Mouse (Mus musculus) gastrocnemius, postnatal 4 days (tissue): ENCODE results near the gene Retsat. TPM values are rescaled to one million over a fixed set of nuclear protein-coding genes. Genes with fewer than 3 reads are reported as not detected.

Experiments
- DNase-seq, 2 experiments: peaks; one replicate each; pipeline ENCODE4 v3.0.0; 2021 to 2022; ENCODE audit warnings: low spot score in 2 of 2, mixed read lengths in 2 of 2
- total RNA-seq, 2 experiments: library from RNA; stranded (reverse); gene quantifications; 2 replicates each; pipeline ENCODE4 v1.2.3; 2021

Retsat gene
- total RNA-seq, 2 experiments from 2014 or later: 42.6 to 49.5 TPM

DNA sequence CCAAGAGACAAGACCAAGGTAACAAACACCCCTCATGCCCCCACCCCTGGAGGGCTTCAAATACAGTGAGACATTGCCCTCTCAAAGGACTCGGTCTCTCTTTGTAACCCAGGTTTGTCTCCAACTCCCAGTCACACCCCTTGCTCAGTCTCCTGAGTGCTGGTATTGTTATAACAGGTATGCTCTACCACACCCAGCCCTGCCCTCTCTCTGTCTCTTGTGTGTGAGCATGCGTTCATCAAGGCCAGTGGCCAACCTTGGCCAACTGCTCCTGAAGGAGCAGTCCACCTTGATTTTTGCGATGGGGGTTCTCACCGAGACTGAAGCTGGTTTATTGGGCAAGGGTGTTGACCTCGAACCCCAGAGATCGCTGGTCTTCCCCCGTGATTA, 57.8 kb downstream of the Retsat start:
- no peak for DNase-seq

- no peak for DNase-seq
These were observed 59.7 kb downstream of the Retsat start for GRCm38 (mm10) chr6:72658006-72658405.

Other genes with a start within 250 kb of the Retsat start
- 10 to 100 TPM in 1 of 2 experiments, 1 to 10 TPM in 1; 9.4 to 10.2 TPM for gene Tmem150a, start 243.0 kb upstream of the Retsat start, total RNA-seq
- gene Rnf181, start 231.5 kb upstream of the Retsat start, total RNA-seq: 10 to 100 TPM; 36.8 to 41.5 TPM
- 10 to 100 TPM; 17.5 to 21.9 TPM for gene Vamp5, start 218.0 kb upstream of the Retsat start, total RNA-seq
- gene Vamp8, start 207.8 kb upstream of the Retsat start, total RNA-seq: 10 to 100 TPM; 72.0 to 72.9 TPM
- gene Ggcx, start 184.2 kb upstream of the Retsat start, total RNA-seq: 10 to 100 TPM; 24.6 to 27.6 TPM
- gene Mat2a, start 158.9 kb upstream of the Retsat start, total RNA-seq: 100 to 1,000 TPM; 220 to 262 TPM
- gene Sh2d6, start 76.8 kb upstream of the Retsat start, total RNA-seq: under 1 TPM; 0.20 to 0.26 TPM
- 10 to 100 TPM; 15.8 to 16.6 TPM for gene Capg, start 54.1 kb upstream of the Retsat start, total RNA-seq
- 1 to 10 TPM; 8.1 to 8.8 TPM for gene Elmod3, start 62 bp upstream of the Retsat start, total RNA-seq
- gene Tgoln1, start 18.5 kb downstream of the Retsat start, total RNA-seq: 10 to 100 TPM; 26.5 to 27.9 TPM
- gene Tcf7l1, start 190.8 kb downstream of the Retsat start, total RNA-seq: 10 to 100 TPM; 32.9 to 34.8 TPM